In genomic region chr4:56528571-56528970, GRCm38 (mm10) we compare ENCODE assay signal across 25 mouse cellular contexts.
"Had no signal": no experiment of that assay in that cellular context is flagged by ENCODE, and none has a peak within 500 bp of the region (broad histone marks: within the 10 kb centered on the region; RNA-seq: fewer than 3 reads in every experiment).

No protein-coding gene starts in this region.

- H3K9me3 ChIP-seq: heart, embryonic 10.5 days; heart, embryonic 12.5 days; hindbrain, embryonic 10.5 days; hindbrain, embryonic 12.5 days; hindbrain, embryonic 15.5 days; intestine, embryonic 15.5 days; limb, embryonic 10.5 days; limb, embryonic 12.5 days had no signal

- H3K27me3 ChIP-seq: heart, embryonic 12.5 days; hindbrain, embryonic 12.5 days; hindbrain, embryonic 15.5 days; intestine, embryonic 15.5 days; limb, embryonic 12.5 days had no signal

- H3K9ac ChIP-seq: heart, embryonic 12.5 days; hindbrain, embryonic 12.5 days; hindbrain, embryonic 15.5 days; intestine, embryonic 15.5 days; limb, embryonic 12.5 days had no signal

- H3K36me3 ChIP-seq: heart, embryonic 10.5 days; heart, embryonic 12.5 days; hindbrain, embryonic 10.5 days; hindbrain, embryonic 12.5 days; hindbrain, embryonic 15.5 days; intestine, embryonic 15.5 days; limb, embryonic 10.5 days; limb, embryonic 12.5 days had no signal

- ATAC-seq: inflammation-experienced regulatory T-cells, adult 6 months; intestine, embryonic 15.5 days; intestine, postnatal 0 days had no signal

- H3K4me1 ChIP-seq: heart, embryonic 10.5 days; hindbrain, embryonic 10.5 days; hindbrain, embryonic 15.5 days; intestine, embryonic 15.5 days; limb, embryonic 10.5 days had no signal

- H3K4me3 ChIP-seq: gastrocnemius, adult 2 months; heart, embryonic 10.5 days; heart, embryonic 12.5 days; hindbrain, embryonic 10.5 days; hindbrain, embryonic 12.5 days; hindbrain, embryonic 15.5 days; intestine, embryonic 15.5 days; layer of hippocampus, adult 2 months; left cerebral cortex, adult 2 months; limb, embryonic 10.5 days; limb, embryonic 12.5 days had no signal

- H3K4me2 ChIP-seq: heart, embryonic 12.5 days; hindbrain, embryonic 12.5 days; hindbrain, embryonic 15.5 days; intestine, embryonic 15.5 days; limb, embryonic 12.5 days; liver, embryonic 11.5 days had no signal

- H3K27ac ChIP-seq: gastrocnemius, adult 2 months; heart, embryonic 10.5 days; hindbrain, embryonic 10.5 days; hindbrain, embryonic 12.5 days; hindbrain, embryonic 15.5 days; intestine, embryonic 15.5 days; layer of hippocampus, adult 2 months; left cerebral cortex, adult 2 months; limb, embryonic 10.5 days; limb, embryonic 12.5 days had no signal

- DNase-seq: gastrocnemius, adult 2 months; gastrocnemius, postnatal 10 days; gastrocnemius, postnatal 25 days; heart, adult 18-20 months; heart, postnatal 10 days; heart, postnatal 4 days; kidney, adult 18-20 months; kidney, adult 8-10 months; kidney, postnatal 10 days; kidney, postnatal 25 days; kidney, postnatal 4 days; liver had no signal
